13 mouse cellular contexts compared by ENCODE assay signal in the genomic region with DNA sequence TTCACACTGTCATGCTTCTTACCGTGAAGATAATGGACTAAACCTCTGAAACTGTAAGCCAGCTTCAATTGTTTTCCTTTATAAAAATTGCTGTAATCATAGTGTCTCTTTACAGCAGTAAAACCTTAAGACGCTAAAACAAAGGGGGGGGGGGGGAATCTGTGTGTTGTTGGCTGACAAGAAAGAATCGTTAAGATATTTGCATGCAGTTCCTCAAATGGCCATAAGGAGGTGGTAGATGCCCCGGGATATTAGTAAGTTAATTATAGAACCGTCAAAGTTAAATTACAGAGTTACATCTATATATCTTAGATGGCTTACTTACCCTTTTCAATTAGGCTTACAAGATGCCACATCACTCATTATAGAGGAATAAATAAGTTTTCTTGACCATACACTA. TPM values are rescaled to one million over a fixed set of nuclear protein-coding genes. Genes with fewer than 3 reads are reported as not detected.
A peak's percentile ranks its signal among the peaks of the same experiment; 100 is the strongest.
DNase-seq lines count a peak whose midpoint lies in the region; ATAC-seq and TF ChIP-seq lines count a peak whose summit lies in the region.
"Had no signal": no experiment of that assay in that cellular context is flagged by ENCODE, and none has a peak within 500 bp of the region (broad histone marks: within the 10 kb centered on the region; RNA-seq: fewer than 3 reads in every experiment).

No protein-coding gene starts in this region.

- no peaks in the 10 kb centered on the region for H3K79me2 ChIP-seq in myocyte (ENCODE audit: control insufficient read depth, insufficient read depth)

- intact Hi-C loops in heart, postnatal 36 days (cut with DNase I), result loop anchor here (5.0 kb wide), 1 partner anchor 105 kb away; no protein-coding TSS in a partner anchor

- WGBS in heart, embryonic 11.5 days (ENCODE audit: insufficient replicate concordance), result 2% methylated on average over 5 of the region's 5 CpGs
- WGBS in midbrain, embryonic 11.5 days, result 0% methylated on average over 5 of the region's 5 CpGs
- 2% methylated on average over 5 of the region's 5 CpGs for WGBS in midbrain, embryonic 16.5 days
- WGBS in embryonic facial prominence, embryonic 11.5 days, result under 1% methylated on average over 5 of the region's 5 CpGs

- no peak overlapping the region for H3ac ChIP-seq in myocyte (ENCODE audit: control insufficient read depth, insufficient read length)

- H3K36me3 ChIP-seq in heart, embryonic 11.5 days (ENCODE audit: control insufficient read depth, insufficient read depth, low read length), result no peaks in the 10 kb centered on the region
- H3K36me3 ChIP-seq in midbrain, embryonic 11.5 days (ENCODE audit: control insufficient read depth, insufficient read depth, low read length), result no peaks in the 10 kb centered on the region
- H3K36me3 ChIP-seq in midbrain, embryonic 16.5 days (ENCODE audit: control insufficient read depth, insufficient read depth, low read length), result no peaks in the 10 kb centered on the region
- H3K36me3 ChIP-seq in embryonic facial prominence, embryonic 11.5 days (replicated peaks; ENCODE audit: control insufficient read depth, insufficient read depth, low read depth, low read length), result no peaks in the 10 kb centered on the region
- H3K36me3 ChIP-seq in myocyte (ENCODE audit: control insufficient read depth, insufficient read depth), result no peaks in the 10 kb centered on the region

- no peak for DNase-seq in heart, postnatal 36 days
- peak; percentile 91 for DNase-seq in midbrain, embryonic 11.5 days (ENCODE audit: low spot score, missing footprints)
- DNase-seq in embryonic facial prominence, embryonic 11.5 days (ENCODE audit: low spot score), result peak; percentile 64
- DNase-seq in adrenal gland, postnatal 4 days (ENCODE audit: low spot score in 2 of 2), result no peak
- DNase-seq in urinary bladder, postnatal 36 days (ENCODE audit: low spot score in 2 of 2), result no peak
- DNase-seq: cerebellum, postnatal 14 days; gastrocnemius, postnatal 14 days; kidney, postnatal 36 days; lung, adult 18-20 months; right cerebral cortex, postnatal 25 days had no signal

- no peaks in the 10 kb centered on the region for H3K27me3 ChIP-seq in heart, embryonic 11.5 days (ENCODE audit: control insufficient read depth, insufficient read depth, low read length)
- no peaks in the 10 kb centered on the region for H3K27me3 ChIP-seq in midbrain, embryonic 11.5 days (ENCODE audit: control insufficient read depth, insufficient read depth, low read length)
- peaks cover 16% of the 10 kb centered on the region for H3K27me3 ChIP-seq in midbrain, embryonic 16.5 days (ENCODE audit: control insufficient read depth, insufficient read depth, low read depth, low read length)
- H3K27me3 ChIP-seq in embryonic facial prominence, embryonic 11.5 days (ENCODE audit: control insufficient read depth, insufficient read depth, low read length), result no peaks in the 10 kb centered on the region
- H3K27me3 ChIP-seq in myocyte (ENCODE audit: control insufficient read depth, insufficient read depth, insufficient read length), result no peaks in the 10 kb centered on the region

- no peak for TF ChIP-seq POLR2A in myocyte (IDR thresholded peaks at IDR 0.05; ENCODE audit: insufficient read length, low read depth)

- H3K4me1 ChIP-seq in heart, embryonic 11.5 days (ENCODE audit: control insufficient read depth, insufficient read depth, low read length), result no peaks in the 10 kb centered on the region
- H3K4me1 ChIP-seq in midbrain, embryonic 11.5 days (ENCODE audit: control insufficient read depth, insufficient read depth, low read length), result no peaks in the 10 kb centered on the region; the same call in 1 of the 2 replicates
- peaks cover 3% of the 10 kb centered on the region for H3K4me1 ChIP-seq in midbrain, embryonic 16.5 days (ENCODE audit: control insufficient read depth, insufficient read depth, low read length)
- H3K4me1 ChIP-seq in embryonic facial prominence, embryonic 11.5 days (ENCODE audit: control insufficient read depth, insufficient read depth, low read length), result no peaks in the 10 kb centered on the region

- H3K4me3 ChIP-seq in heart, embryonic 11.5 days (ENCODE audit: low read depth, low read length), result peak overlapping the region; percentile 62
- no peak overlapping the region; the same call in 1 of the 2 replicates for H3K4me3 ChIP-seq in midbrain, embryonic 11.5 days (ENCODE audit: low read depth, low read length)
- H3K4me3 ChIP-seq in midbrain, embryonic 16.5 days (ENCODE audit: low read depth, low read length), result no peak overlapping the region
- no peak overlapping the region for H3K4me3 ChIP-seq in embryonic facial prominence, embryonic 11.5 days (ENCODE audit: low read depth, low read length)
- no peak overlapping the region for H3K4me3 ChIP-seq in myocyte

- H3K27ac ChIP-seq in heart, embryonic 11.5 days (ENCODE audit: low read depth, low read length), result no peak overlapping the region
- H3K27ac ChIP-seq in midbrain, embryonic 11.5 days (ENCODE audit: low read depth, low read length), result no peak overlapping the region
- H3K27ac ChIP-seq in midbrain, embryonic 16.5 days (ENCODE audit: low read length), result no peak overlapping the region
- H3K27ac ChIP-seq in embryonic facial prominence, embryonic 11.5 days (replicated peaks; ENCODE audit: low read depth, low read length), result no peak overlapping the region

- H3K9ac ChIP-seq in heart, embryonic 11.5 days (ENCODE audit: low read depth, low read length), result no peak overlapping the region
- no peak overlapping the region for H3K9ac ChIP-seq in midbrain, embryonic 11.5 days (ENCODE audit: low read length)
- no peak overlapping the region for H3K9ac ChIP-seq in midbrain, embryonic 16.5 days (ENCODE audit: low read depth, low read length)
- H3K9ac ChIP-seq in embryonic facial prominence, embryonic 11.5 days (replicated peaks; ENCODE audit: low read length), result no peak overlapping the region

- H3K9me3 ChIP-seq in heart, embryonic 11.5 days (replicated peaks; ENCODE audit: control insufficient read depth, low read length), result no peaks in the 10 kb centered on the region
- H3K9me3 ChIP-seq in midbrain, embryonic 11.5 days (ENCODE audit: control insufficient read depth, low read length), result no peaks in the 10 kb centered on the region
- no peaks in the 10 kb centered on the region for H3K9me3 ChIP-seq in midbrain, embryonic 16.5 days (replicated peaks; ENCODE audit: control insufficient read depth, low read length, poor library complexity, severe bottlenecking)
- no peaks in the 10 kb centered on the region for H3K9me3 ChIP-seq in embryonic facial prominence, embryonic 11.5 days (replicated peaks; ENCODE audit: control insufficient read depth, low read length)

- H3K4me2 ChIP-seq in heart, embryonic 11.5 days, result peak overlapping the region; percentile 79
- peak overlapping the region; percentile 57 for H3K4me2 ChIP-seq in midbrain, embryonic 11.5 days
- H3K4me2 ChIP-seq in midbrain, embryonic 16.5 days (ENCODE audit: low read length), result no peak overlapping the region
- no peak overlapping the region for H3K4me2 ChIP-seq in embryonic facial prominence, embryonic 11.5 days (ENCODE audit: low read depth, low read length)
- peak overlapping the region; percentile 86 for H3K4me2 ChIP-seq in myocyte (ENCODE audit: low read depth)

- ATAC-seq in heart, embryonic 11.5 days (replicated peaks; ENCODE audit: insufficient number of reproducible peaks, low FRiP score, low TSS enrichment), result no peak
- no peak for ATAC-seq in midbrain, embryonic 11.5 days (ENCODE audit: low FRiP score)
- no peak for ATAC-seq in midbrain, embryonic 16.5 days
- ATAC-seq in embryonic facial prominence, embryonic 11.5 days (replicated peaks; ENCODE audit: insufficient number of reproducible peaks, low FRiP score, low TSS enrichment, low read depth), result no peak

TF ChIP-seq in myocyte, 11 proteins besides CTCF, POLR2A, EP300 and RAD21:
- TF ChIP-seq USF1 (IDR thresholded peaks at IDR 0.05; ENCODE audit: low read depth), result no peak
- no peak for TF ChIP-seq MAX (IDR thresholded peaks at IDR 0.05; ENCODE audit: low read depth)
- TF ChIP-seq TCF3 (IDR thresholded peaks at IDR 0.05; ENCODE audit: insufficient read length, low read depth), result no peak
- no peak for TF ChIP-seq CEBPB (IDR thresholded peaks at IDR 0.05; ENCODE audit: insufficient read depth, poor library complexity, severe bottlenecking)
- no peak for TF ChIP-seq MYOD1 (IDR thresholded peaks at IDR 0.05; ENCODE audit: control insufficient read depth in 1 of 3, insufficient read length in 2 of 3, low read depth in 2 of 3)
- TF ChIP-seq MYOG (IDR thresholded peaks at IDR 0.05; ENCODE audit: control insufficient read depth in 1 of 3, insufficient read depth in 1 of 3, insufficient read length in 2 of 3, low read depth in 2 of 3), result no peak
- TF ChIP-seq REST (IDR thresholded peaks at IDR 0.05; ENCODE audit: insufficient read depth, insufficient read length), result no peak
- no peak for TF ChIP-seq TCF12 (IDR thresholded peaks at IDR 0.05; ENCODE audit: insufficient read depth, poor library complexity, severe bottlenecking)
- no peak for TF ChIP-seq SRF (IDR thresholded peaks at IDR 0.05; ENCODE audit: control insufficient read depth, insufficient read length, low read depth)
- TF ChIP-seq POLR2AphosphoS2 (IDR thresholded peaks at IDR 0.05; ENCODE audit: insufficient read length, low read depth), result no peak
- no peak for TF ChIP-seq E2F4 (IDR thresholded peaks at IDR 0.05; ENCODE audit: insufficient read depth)

RNA-seq across cellular contexts. Expression of a gene that starts 50.8 kb away (rescaled TPM):
- polyA plus RNA-seq in heart, embryonic 11.5 days (2014; fragmentation: Nextera tagmentation; extraction: Ambion mirVana), result not detected in 2 replicates
- total RNA-seq in heart, postnatal 36 days (2021), result not detected
- polyA plus RNA-seq in midbrain, embryonic 11.5 days (2014; fragmentation: Nextera tagmentation; extraction: Ambion mirVana), result not detected in 2 replicates
- polyA plus RNA-seq in midbrain, embryonic 16.5 days (2015; fragmentation: Nextera tagmentation; extraction: Ambion mirVana), result not detected in 2 replicates
- polyA plus RNA-seq in embryonic facial prominence, embryonic 11.5 days (2014; fragmentation: Nextera tagmentation; extraction: Ambion mirVana), result not detected in 2 replicates
- not detected for polyA plus RNA-seq in myocyte (2012; fragmentation: generic; extraction: Trizol)
- not detected for total RNA-seq in adrenal gland, postnatal 4 days (2021)
- total RNA-seq: gastrocnemius, postnatal 14 days had no signal

Comparison
In these comparisons a context has a peak if more than half of its experiments do, and no peak if none do; other contexts are left out.
1. H3K4me2 ChIP-seq: peak in heart, embryonic 11.5 days (single experiment), midbrain, embryonic 11.5 days (single experiment) and myocyte (single experiment); none in midbrain, embryonic 16.5 days (single experiment) and embryonic facial prominence, embryonic 11.5 days (single experiment).
2. DNase-seq: peak in midbrain, embryonic 11.5 days (single experiment) and embryonic facial prominence, embryonic 11.5 days (single experiment); none in heart, postnatal 36 days (0 of 2), adrenal gland, postnatal 4 days (0 of 2) and urinary bladder, postnatal 36 days (0 of 2).